Mouse (Mus musculus) gastrocnemius, adult 2 months (tissue): ENCODE measurements around the gene Sult1b1. TPM values are rescaled to one million over a fixed set of nuclear protein-coding genes. Genes with fewer than 3 reads are reported as not detected.
"Not testable (repeated sequence)": the region's sequence is repeated elsewhere in the genome, so short reads cannot be mapped to it uniquely, and the experiment has no call there.

ENCODE experiments used
- DNase-seq: peaks from one replicate; pipeline ENCODE4 v3.0.0; 2022
- H3K27ac ChIP-seq: fragments of 200-600 bp; 2 replicates; pipeline ENCODE4 v1.8.1; 2022; ENCODE audit warnings: mild to moderate bottlenecking
- H3K4me3 ChIP-seq: fragments of 200-600 bp; 2 replicates; pipeline ENCODE4 v1.8.1; 2022; ENCODE audit warnings: mild to moderate bottlenecking, moderate library complexity
- CTCF ChIP-seq: fragments of 200-600 bp; IDR thresholded peaks from 2 replicates; pipeline ENCODE4 v1.8.1; 2022; ENCODE audit warnings: antibody characterized with exemption, mild to moderate bottlenecking, moderate library complexity
- intact Hi-C: fragments of 180-260 bp; cut with DNase I; formaldehyde crosslinking; loops from one replicate; pipeline ENCODE4 v1.15.1; 2025
- total RNA-seq, 2 experiments: library from RNA; stranded (reverse); gene quantifications; 2 replicates each; pipeline ENCODE4 v1.2.3; 2021

Gene Sult1b1
- total RNA-seq, 2 experiments from 2014 or later, result not detected

- intact Hi-C loops, result no loop called here
- no peak for TF ChIP-seq CTCF
- H3K27ac ChIP-seq, result no peak overlapping the region
- DNase-seq, result no peak
- H3K4me3 ChIP-seq, result no peak overlapping the region
Observed at GRCm38 (mm10) chr5:87505776-87506458, 32.1 kb downstream of the Sult1b1 start.

DNA sequence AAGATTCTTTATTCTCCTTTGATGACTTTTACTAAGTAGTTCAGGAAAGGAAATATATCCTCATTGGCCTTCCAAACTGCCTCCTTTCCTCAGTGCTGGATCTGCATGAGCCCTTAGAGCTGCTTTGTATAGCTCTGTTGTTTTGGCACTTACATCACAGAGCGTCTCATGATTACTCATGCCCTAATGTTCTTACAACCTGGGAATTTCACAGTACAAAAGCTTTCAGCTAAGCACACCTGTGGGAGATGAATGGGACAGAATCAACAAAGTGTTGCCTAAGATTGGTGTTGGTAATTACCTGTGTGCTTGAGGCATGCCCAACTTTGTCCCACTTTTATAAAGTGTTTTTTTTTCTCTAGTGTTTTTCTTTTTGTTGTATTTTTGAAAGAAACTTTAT is 35.3 kb downstream of the Sult1b1 start:
- no peak for DNase-seq
- Histone ChIP-seq H3K27ac (no peak overlapping the region), H3K4me3 (no peak overlapping the region)
- TF ChIP-seq CTCF, result no peak
- intact Hi-C loops, result no loop called here

- DNase-seq, result no peak
- Histone ChIP-seq H3K4me3 (no peak overlapping the region), H3K27ac (no peak overlapping the region)
- intact Hi-C loops, result no loop called here
- TF ChIP-seq CTCF, result no peak
Observed at GRCm38 (mm10) chr5:87499341-87499740, 38.7 kb downstream of the Sult1b1 start.

DNA sequence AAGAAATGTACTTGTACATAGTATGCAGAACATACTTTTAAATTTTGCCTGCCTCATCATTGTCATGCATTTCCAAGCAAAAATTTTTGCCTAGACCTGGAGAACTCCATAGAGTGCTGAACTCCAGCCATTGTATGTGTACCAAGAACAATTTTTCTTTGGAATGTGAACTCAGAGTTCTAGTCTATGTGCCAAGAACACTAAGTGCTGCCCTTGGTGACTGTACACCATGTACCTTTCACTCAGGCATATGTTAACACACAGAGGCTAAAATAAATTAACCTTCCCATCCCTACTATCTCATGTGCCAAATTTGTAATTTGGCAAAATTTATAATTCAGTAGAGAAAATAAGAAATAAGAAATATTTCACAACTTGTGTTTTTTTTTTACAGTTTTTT is 39.1 kb downstream of the Sult1b1 start:
- DNase-seq, result no peak
- no peak overlapping the region for H3K4me3 ChIP-seq
- no peak for TF ChIP-seq CTCF
- H3K27ac ChIP-seq, result no peak overlapping the region
- intact Hi-C loops, result no loop called here

GRCm38 (mm10) chr5:87490771-87491170 is 47.2 kb downstream of the Sult1b1 start, which contains the start of gene Ugt2a1:
Gene Ugt2a1 (minus strand): TSS chr5:87490871.
- no peak for DNase-seq
- no peak within 1 kb of the TSS for H3K4me3 ChIP-seq
- intact Hi-C loops, result no loop called here
- TF ChIP-seq CTCF, result no peak
- no peak within 1 kb of the TSS for H3K27ac ChIP-seq

DNA sequence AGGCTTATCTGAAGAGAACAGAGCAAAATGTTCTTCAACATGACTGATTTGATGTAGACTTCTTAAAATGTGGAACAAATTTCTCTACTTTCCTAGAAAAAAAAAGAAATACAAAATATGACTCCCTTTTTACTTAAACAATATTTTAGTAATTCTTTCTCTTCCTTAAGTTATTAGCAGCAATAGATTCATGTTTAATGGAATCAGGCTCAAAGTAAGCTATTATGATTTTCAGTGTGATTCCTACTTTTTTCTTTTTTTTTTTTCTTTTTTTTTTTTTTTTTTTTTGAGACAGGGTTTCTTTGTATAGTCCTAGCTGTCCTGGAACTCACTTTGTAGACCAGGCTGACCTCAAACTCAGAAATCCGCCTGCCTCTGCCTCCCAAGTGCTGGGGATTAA is 51.3 kb downstream of the Sult1b1 start, which contains the start of gene Gm43638:
Gene Gm43638, minus strand, starts transcription at position 101 of the 400 bp plus-strand sequence.
- intact Hi-C loops, H3K4me3 ChIP-seq, H3K27ac ChIP-seq, DNase-seq: not testable (repeated sequence)

GRCm38 (mm10) chr5:87482160-87482559 is 55.8 kb downstream of the Sult1b1 start, which contains the start of gene Ugt2a2:
Gene Ugt2a2 (minus strand): TSS chr5:87482260.
- Histone ChIP-seq H3K4me3 (no peak within 1 kb of the TSS), H3K27ac (no peak within 1 kb of the TSS)
- intact Hi-C loops, result no loop called here
- no peak for TF ChIP-seq CTCF
- DNase-seq, result no peak

Other genes with a start within 250 kb of the Sult1b1 start
- not detected for gene Ugt2a3, start 201.0 kb downstream of the Sult1b1 start, total RNA-seq
- not detected for gene Ugt2b38, start 114.0 kb downstream of the Sult1b1 start, total RNA-seq
- gene Ugt2a2, start 55.9 kb downstream of the Sult1b1 start, total RNA-seq, result not detected
- gene Gm43638, start 51.4 kb downstream of the Sult1b1 start, total RNA-seq, result not detected
- not detected for gene Ugt2a1, start 47.3 kb downstream of the Sult1b1 start, total RNA-seq
- gene Sult1d1, start 30.8 kb upstream of the Sult1b1 start, total RNA-seq, result not detected
- under 1 TPM in 1 of 2 experiments, not detected in 1; 0.26 TPM for gene Sult1e1, start 53.4 kb upstream of the Sult1b1 start, total RNA-seq
- gene Csn1s1, start 128.0 kb upstream of the Sult1b1 start, total RNA-seq, result not detected
- gene Csn2, start 161.4 kb upstream of the Sult1b1 start, total RNA-seq, result not detected
- not detected for gene Csn1s2a, start 236.4 kb upstream of the Sult1b1 start, total RNA-seq